In the genomic region with DNA sequence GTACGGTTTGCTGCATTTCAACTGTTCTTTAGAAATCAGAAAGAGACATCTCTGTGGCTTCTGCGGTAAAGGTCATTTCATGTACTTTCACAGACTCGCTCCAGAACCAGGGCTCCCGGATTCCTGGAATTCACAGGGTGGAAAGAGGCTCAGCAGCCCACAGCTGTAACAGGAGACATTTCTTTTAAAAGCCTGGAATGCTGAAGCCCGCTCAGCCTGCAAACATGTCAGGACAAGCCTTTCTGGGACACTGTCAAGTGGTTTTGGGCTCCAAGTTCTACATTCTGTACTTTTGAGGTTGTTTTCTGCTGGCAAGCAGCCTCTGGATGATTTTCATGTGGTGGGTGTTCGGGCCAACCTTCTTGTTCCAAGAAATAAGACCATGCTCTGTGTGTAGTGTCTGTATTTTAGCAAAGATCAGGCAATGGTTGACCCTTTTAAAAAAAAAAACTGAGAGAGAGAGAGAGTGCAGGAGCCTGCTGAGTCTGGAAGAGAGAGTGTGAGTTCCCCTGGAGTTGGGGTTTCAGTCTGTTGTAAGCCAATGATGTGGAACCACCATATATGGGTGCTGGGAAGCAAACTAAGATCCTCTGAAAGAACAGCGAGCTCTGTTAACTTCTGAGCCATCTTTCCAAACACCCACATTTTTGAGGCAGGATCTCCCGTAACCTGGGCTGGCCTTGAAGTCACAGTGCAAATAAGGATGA, we compare ENCODE assay signal across 7 mouse cellular contexts. TPM values are rescaled to one million over a fixed set of nuclear protein-coding genes. Genes with fewer than 3 reads are reported as not detected.
A peak's percentile ranks its signal among the peaks of the same experiment; 100 is the strongest.
DNase-seq lines count a peak whose midpoint lies in the region; ATAC-seq lines count a peak whose summit lies in the region.

No protein-coding gene starts in this region.

- no peaks in the 10 kb centered on the region for H3K9me3 ChIP-seq in embryonic facial prominence, embryonic 15.5 days (replicated peaks)
- H3K9me3 ChIP-seq in limb, embryonic 10.5 days (replicated peaks), result no peaks in the 10 kb centered on the region
- no peaks in the 10 kb centered on the region for H3K9me3 ChIP-seq in stomach, embryonic 15.5 days

- no peak overlapping the region for H3K9ac ChIP-seq in embryonic facial prominence, embryonic 15.5 days
- H3K9ac ChIP-seq in stomach, embryonic 15.5 days, result no peak overlapping the region

- no peaks in the 10 kb centered on the region for H3K36me3 ChIP-seq in embryonic facial prominence, embryonic 15.5 days
- H3K36me3 ChIP-seq in limb, embryonic 10.5 days, result no peaks in the 10 kb centered on the region
- H3K36me3 ChIP-seq in stomach, embryonic 15.5 days, result no peaks in the 10 kb centered on the region

- H3K27me3 ChIP-seq in embryonic facial prominence, embryonic 15.5 days, result no peaks in the 10 kb centered on the region
- no peaks in the 10 kb centered on the region for H3K27me3 ChIP-seq in limb, embryonic 10.5 days (ENCODE audit: low read depth, poor library complexity, severe bottlenecking)
- H3K27me3 ChIP-seq in stomach, embryonic 15.5 days (replicated peaks), result no peaks in the 10 kb centered on the region

- peak; percentile 84 for ATAC-seq in embryonic facial prominence, embryonic 15.5 days (ENCODE audit: insufficient number of reproducible peaks, low FRiP score, low TSS enrichment, low read depth)
- ATAC-seq in stomach, embryonic 15.5 days (ENCODE audit: insufficient read depth, low FRiP score, low read depth), result peak; percentile 45; the same call in 1 of the 2 replicates

- H3K4me3 ChIP-seq in embryonic facial prominence, embryonic 15.5 days (replicated peaks), result no peak overlapping the region
- H3K4me3 ChIP-seq in limb, embryonic 10.5 days, result no peak overlapping the region
- H3K4me3 ChIP-seq in stomach, embryonic 15.5 days (replicated peaks), result no peak overlapping the region

- DNase-seq in R1 (ENCODE audit: low read depth, low spot score), result peak; percentile 98
- DNase-seq in heart, postnatal 10 days, result peak; percentile 81
- no peak for DNase-seq in limb, embryonic 10.5 days (ENCODE audit: low spot score)
- no peak for DNase-seq in adrenal gland, postnatal 10 days
- DNase-seq in thymus, postnatal 14 days, result no peak

- 14% methylated on average over 8 of the region's 8 CpGs for WGBS in embryonic facial prominence, embryonic 15.5 days
- WGBS in limb, embryonic 10.5 days, result 50% methylated on average over 8 of the region's 8 CpGs
- 32% methylated on average over 8 of the region's 8 CpGs for WGBS in stomach, embryonic 15.5 days

- peaks cover 55% of the 10 kb centered on the region for H3K4me1 ChIP-seq in embryonic facial prominence, embryonic 15.5 days
- H3K4me1 ChIP-seq in limb, embryonic 10.5 days, result peaks cover 28% of the 10 kb centered on the region
- H3K4me1 ChIP-seq in stomach, embryonic 15.5 days, result peaks cover 17% of the 10 kb centered on the region

- H3K4me2 ChIP-seq in embryonic facial prominence, embryonic 15.5 days (replicated peaks), result no peak overlapping the region
- H3K4me2 ChIP-seq in stomach, embryonic 15.5 days, result no peak overlapping the region

- H3K27ac ChIP-seq in embryonic facial prominence, embryonic 15.5 days (replicated peaks), result peak overlapping the region; percentile 84
- peak overlapping the region; percentile 79 for H3K27ac ChIP-seq in limb, embryonic 10.5 days
- H3K27ac ChIP-seq in stomach, embryonic 15.5 days, result peak overlapping the region; percentile 83

- intact Hi-C loops in heart, postnatal 10 days (cut with DNase I), result no loop called here

RNA-seq across cellular contexts. Expression of a gene that starts 9.6 kb away (rescaled TPM):
- 12.5 and 14.7 TPM in 2 replicates for polyA plus RNA-seq in embryonic facial prominence, embryonic 15.5 days (2015; fragmentation: Nextera tagmentation; extraction: Ambion mirVana)
- 100 to 1,000 TPM; 101 to 154 TPM for total RNA-seq in heart, postnatal 10 days (2021)
- polyA plus RNA-seq in limb, embryonic 10.5 days (2016; fragmentation: Nextera tagmentation; extraction: Ambion mirVana), result 4.2 and 4.5 TPM in 2 replicates
- 12.5 and 13.4 TPM in 2 replicates for polyA plus RNA-seq in stomach, embryonic 15.5 days (2015; fragmentation: Nextera tagmentation; extraction: Ambion mirVana)
- 100 to 1,000 TPM in 1 of 2 experiments, 10 to 100 TPM in 1; 91.0 to 110 TPM for total RNA-seq in adrenal gland, postnatal 10 days (2021)

Comparison
In these comparisons a context has a peak if more than half of its experiments do, and no peak if none do; other contexts are left out.
1. DNase-seq: peak in R1 (single experiment) and heart, postnatal 10 days (2 of 2); none in limb, embryonic 10.5 days (single experiment), adrenal gland, postnatal 10 days (single experiment) and thymus, postnatal 14 days (single experiment).
2. Peak in every context shown above with its lines, with median percentiles within 50 percentile points of each other: H3K27ac ChIP-seq.